Mouse (Mus musculus) right cerebral cortex, adult 18-20 months (tissue): ENCODE measurements around the gene Nid2.

Source experiments
- DNase-seq: peaks from one replicate; pipeline ENCODE4 v3.0.0; 2022; ENCODE audit warnings: mixed read lengths

Gene Nid2

GRCm38 (mm10) chr14:19746232-19746631 lies 4.8 kb upstream of the Nid2 start:
- DNase-seq, result no peak

GRCm38 (mm10) chr14:19746731-19747130 lies 4.3 kb upstream of the Nid2 start:
- no peak for DNase-seq

GRCm38 (mm10) chr14:19749743-19750142 lies 1.3 kb upstream of the Nid2 start:
- DNase-seq, result no peak

DNA sequence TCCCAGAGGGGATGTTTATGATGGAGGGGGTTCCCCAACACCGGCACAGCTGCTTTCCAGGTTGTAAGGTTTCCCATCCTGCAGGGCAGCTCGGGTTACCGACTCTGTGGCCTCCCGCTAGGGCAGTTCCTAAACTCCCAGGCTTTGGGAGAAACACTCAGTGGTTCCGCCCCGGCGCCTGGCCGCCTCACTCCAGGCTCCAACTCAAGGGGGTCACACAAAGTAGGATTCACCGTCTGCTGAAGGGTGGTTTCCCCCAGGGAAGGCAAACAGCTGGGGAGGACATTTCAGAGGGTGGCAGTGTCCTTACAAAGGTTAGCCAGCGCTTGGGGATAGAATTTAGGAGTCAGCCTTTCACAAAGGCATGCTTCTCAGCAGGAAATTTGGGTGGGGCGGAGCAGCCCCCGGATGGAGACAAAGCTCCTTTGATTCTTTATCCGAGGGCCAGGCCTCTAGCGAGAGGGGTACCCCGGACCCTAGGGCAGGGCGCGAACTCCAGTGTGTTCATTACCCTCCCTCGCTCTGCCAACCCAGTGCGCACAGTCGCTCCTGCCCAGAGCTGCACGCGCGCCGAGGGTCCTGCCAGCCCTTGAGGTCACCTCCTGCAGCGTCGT lies 547 bp upstream of the Nid2 start:
- no peak for DNase-seq

DNA sequence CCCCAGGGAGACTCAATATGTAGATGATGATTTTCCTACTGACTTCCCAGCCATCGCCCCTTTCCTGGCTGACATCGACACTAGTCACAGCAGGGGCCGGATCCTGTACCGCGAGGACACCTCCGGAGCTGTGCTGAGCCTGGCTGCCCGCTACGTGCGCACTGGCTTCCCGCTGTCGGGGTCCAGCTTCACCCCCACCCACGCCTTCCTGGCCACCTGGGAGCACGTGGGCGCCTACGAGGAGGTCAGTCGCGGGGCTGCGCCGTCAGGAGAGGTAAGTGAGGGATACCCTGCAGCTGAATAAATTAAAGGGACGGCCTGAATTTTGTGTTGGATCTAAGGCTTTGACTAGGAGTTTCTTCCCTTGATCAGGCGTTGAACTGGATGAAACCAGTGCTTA lies 1.2 kb downstream of the Nid2 start:
- DNase-seq, result no peak

- DNase-seq, result no peak
Measured at GRCm38 (mm10) chr14:19759277-19760193, 8.5 kb downstream of the Nid2 start.

GRCm38 (mm10) chr14:19760721-19761120 lies 9.7 kb downstream of the Nid2 start:
- DNase-seq, result no peak

- no peak for DNase-seq
Measured at GRCm38 (mm10) chr14:19762014-19762413, 10.9 kb downstream of the Nid2 start.

DNA sequence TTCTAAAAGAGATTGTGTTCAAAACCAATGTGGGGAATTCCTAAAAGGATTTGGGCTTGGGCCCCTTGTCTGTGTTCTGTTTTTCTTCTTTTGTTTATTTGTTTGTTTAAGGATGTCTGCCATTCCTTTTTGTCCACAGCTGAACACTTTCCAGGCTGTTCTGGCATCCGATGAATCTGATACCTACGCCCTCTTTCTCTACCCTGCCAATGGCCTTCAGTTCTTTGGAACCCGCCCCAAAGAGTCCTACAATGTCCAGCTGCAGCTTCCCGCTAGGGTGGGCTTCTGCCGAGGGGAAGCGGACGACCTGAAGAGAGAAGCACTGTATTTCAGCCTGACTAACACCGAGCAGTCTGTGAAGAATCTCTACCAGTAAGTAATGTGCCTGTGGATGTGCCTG lies 12.5 kb downstream of the Nid2 start:
- DNase-seq, result no peak

GRCm38 (mm10) chr14:19764331-19764730 lies 13.3 kb downstream of the Nid2 start:
- DNase-seq, result no peak

DNA sequence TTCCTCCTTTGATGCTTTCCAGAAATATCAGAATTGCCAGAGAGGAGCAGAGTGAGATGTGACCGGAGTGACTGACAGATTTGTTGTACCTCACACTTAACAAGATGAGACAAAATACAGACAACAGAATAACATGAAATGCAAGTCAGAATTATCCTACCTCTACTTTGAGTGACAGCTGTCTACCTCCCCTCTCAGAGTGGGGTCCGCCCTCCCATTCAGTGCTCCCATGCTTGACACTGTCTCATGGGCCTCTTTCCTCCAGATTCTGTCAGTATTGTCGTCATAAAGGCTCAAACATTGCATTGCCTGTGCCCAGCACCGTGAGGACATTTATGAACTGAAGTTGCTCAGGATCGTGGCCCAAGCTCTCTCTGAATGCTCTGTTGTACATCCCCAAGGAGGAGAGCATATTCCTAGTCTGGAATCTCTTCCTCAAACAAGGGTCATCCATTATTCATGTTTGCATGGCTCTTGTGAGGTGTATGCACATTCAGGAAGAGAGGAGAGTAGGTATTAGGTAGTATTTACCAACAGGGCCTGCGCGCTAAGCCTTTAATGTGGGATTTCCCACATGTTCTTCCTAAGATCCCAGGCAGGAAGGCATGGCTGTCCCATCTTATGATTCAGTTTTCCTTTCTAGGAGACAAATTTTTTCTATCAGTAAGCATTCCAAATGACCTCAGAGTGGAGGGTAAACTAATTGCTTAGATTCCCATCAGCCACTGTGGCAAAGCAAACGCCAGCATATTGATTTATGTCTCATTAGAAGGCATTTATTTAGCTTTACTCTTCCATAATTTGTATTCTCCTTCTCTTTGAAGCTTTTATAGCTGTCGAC lies 14.7 kb downstream of the Nid2 start:
- no peak for DNase-seq

DNA sequence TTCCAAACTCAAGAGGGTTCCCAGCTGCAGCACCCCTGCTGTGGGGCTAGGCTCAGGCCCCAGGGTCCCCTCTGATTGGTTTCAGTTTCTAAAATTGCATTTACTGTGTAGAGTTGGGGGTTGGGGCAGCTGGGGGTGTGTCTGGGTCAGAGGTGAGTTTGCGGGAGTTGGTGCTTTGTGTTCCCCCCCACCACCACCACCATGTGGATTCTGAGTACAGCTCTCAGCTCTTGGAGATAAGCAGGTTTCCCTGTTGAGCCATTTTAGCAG lies 15.2 kb downstream of the Nid2 start:
- no peak for DNase-seq

GRCm38 (mm10) chr14:19768648-19769047 lies 17.6 kb downstream of the Nid2 start:
- no peak for DNase-seq

DNA sequence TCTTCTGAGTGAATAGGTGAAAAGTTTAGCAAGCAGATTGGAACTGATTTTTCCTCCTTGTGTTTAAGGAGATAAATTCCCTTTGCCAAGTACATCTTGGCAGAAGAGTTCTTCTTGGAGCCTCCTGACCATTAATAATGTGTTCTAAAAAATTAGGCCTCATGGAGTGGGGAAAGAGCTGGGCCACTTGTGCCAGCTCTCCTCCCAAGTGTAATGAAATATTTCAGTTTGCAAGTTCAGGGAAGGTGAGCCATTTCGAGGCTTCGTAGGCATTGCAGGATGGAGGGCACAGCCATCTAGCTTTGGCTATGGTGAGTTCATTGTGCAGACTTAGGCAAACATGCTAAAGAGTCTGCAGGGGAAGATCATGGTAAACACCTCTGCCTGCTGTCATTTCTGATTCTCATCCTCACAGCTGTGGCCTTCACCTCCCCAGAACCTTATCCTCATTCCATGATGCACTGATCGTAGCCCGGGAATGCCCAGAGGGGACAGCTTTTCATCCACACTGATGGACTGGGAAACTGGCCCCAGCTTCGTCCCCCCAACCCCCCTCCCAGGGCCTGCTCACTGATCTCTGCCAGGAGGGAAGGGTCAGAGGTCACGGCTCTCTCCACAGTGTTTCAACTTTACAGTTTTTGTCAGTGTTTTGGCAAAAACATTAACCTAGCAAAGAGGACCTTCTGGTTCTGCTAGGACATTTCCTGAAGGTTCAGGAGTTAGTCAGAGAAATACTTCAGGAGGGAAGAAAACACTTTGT lies 18.6 kb downstream of the Nid2 start:
- DNase-seq, result no peak

- DNase-seq, result no peak
Measured at GRCm38 (mm10) chr14:19771173-19771572, 20.1 kb downstream of the Nid2 start.

DNA sequence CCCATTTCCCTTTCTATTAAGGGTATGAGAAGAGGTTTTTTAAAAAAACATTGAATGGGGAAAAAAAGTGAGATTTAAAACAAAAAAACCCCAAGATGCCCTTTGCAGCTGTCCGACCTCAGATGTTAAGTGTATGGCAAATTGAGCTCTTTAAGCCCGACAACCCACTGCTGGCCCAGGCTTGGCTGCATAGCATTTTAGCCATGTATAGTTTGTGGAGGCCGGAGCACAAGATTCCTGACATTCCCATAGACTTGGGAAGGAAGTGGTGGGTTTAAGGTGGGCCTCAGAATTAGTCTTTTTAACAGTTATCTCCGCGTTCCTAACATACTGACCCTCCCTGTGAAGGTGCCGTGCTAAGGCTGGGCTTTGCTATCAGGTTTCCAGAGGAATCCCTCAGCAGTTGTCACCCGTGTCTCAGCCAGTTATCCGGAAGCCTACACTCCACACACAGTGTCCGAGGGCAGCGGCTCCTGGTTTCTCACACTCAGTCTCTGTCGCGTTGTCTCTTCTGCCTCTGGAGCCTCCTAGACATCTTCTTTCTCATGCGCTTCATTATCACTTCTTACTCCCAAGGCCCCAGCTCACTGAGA lies 23.1 kb downstream of the Nid2 start:
- DNase-seq, result no peak

- DNase-seq, result no peak
Measured at GRCm38 (mm10) chr14:19775491-19775890, 24.4 kb downstream of the Nid2 start.

GRCm38 (mm10) chr14:19776179-19776578 lies 25.1 kb downstream of the Nid2 start:
- no peak for DNase-seq

- DNase-seq, result no peak
Measured at GRCm38 (mm10) chr14:19776890-19777289, 25.8 kb downstream of the Nid2 start.

DNA sequence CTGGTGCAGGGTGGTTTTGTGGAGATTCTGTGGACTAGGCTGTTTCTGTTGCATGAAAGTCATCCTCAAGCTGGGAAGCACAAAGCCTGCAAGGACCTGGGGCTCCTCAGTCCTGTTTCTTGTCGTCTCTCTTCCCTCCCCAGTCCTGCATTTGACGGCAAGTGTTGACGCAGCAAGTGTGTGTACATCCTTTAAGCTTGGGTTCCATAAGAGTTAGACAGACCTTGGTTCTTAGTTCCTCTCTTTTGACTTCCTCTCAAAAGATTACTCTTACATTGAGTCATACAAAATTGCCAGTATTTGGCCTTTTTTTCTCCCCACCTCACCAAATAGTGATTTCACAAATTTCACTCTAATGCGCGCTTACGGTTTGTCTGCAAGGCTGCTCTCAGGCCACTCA lies 26.3 kb downstream of the Nid2 start:
- no peak for DNase-seq

- no peak for DNase-seq
Measured at GRCm38 (mm10) chr14:19777945-19778344, 26.9 kb downstream of the Nid2 start.

DNA sequence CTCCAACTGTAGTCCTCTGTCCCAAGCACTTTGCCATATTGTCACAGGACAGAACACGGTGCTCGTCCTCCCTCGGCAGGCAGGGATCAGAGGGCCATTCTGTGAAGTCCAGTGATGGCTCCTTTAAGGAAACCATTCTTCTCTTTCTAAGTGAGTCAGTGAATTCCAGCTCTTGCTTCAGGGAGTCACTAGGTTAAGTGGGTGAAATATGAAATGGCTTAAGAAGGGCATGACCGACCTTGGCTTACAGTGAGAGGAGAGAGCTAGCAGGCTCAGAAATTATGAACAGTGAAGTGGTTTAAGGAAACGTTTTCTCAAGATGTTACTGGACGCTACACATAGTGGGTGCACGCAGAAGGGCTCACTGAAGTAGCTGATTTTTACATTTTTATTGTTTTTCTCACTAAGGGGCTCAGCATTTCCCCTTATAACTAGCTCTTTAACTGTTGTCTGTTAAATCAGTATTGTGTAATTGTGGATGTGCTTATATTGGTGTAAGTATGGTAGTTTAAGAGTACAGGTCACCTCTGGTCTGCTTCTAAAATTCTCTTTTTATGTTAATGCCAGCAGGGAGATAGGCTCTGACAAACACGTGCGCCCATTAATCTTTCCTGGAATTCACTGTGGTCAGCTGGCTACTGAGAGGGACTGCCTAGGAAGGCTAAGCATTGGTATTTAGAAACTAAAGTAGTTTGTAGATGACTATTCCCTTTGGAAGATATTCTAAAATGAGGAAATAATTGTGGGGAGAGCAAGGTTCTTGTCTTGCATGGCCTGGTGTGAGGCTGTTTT lies 34.9 kb downstream of the Nid2 start:
- DNase-seq, result no peak
